Mouse (Mus musculus) left cerebral cortex, postnatal 14 days (tissue): ENCODE results near the gene Smarcc1. TPM values are rescaled to one million over a fixed set of nuclear protein-coding genes. Genes with fewer than 3 reads are reported as not detected.
"Not testable (repeated sequence)": the region's sequence is repeated elsewhere in the genome, so short reads cannot be mapped to it uniquely, and the experiment has no call there.

ENCODE experiments used
- DNase-seq, 2 experiments: peaks; one replicate each; pipeline ENCODE4 v3.0.0; 2021 to 2022; ENCODE audit warnings: low spot score in 2 of 2, mixed read lengths in 1 of 2
- intact Hi-C: fragments of 180-260 bp; cut with DNase I; formaldehyde crosslinking; loops from one replicate; pipeline ENCODE4 v1.15.1; 2025
- total RNA-seq, 2 experiments: library from RNA; stranded (reverse); gene quantifications; 2 replicates each; pipeline ENCODE4 v1.2.3; 2021

The Smarcc1 gene
- total RNA-seq, 2 experiments from 2014 or later: 67.8 to 68.7 TPM

GRCm38 (mm10) chr9:110124008-110124540 is 6.6 kb downstream of the Smarcc1 start:
- DNase-seq, intact Hi-C loops: not testable (repeated sequence)

- intact Hi-C loops: no loop called here
- no peak for DNase-seq
These were observed 13.5 kb downstream of the Smarcc1 start for GRCm38 (mm10) chr9:110130896-110131524.

GRCm38 (mm10) chr9:110131525-110132197 is 14.2 kb downstream of the Smarcc1 start:
- intact Hi-C loops: no loop called here
- DNase-seq: peak; percentile 99

GRCm38 (mm10) chr9:110132201-110132605 is 14.7 kb downstream of the Smarcc1 start:
- no peak for DNase-seq
- intact Hi-C loops: no loop called here

GRCm38 (mm10) chr9:110132921-110133320 is 15.4 kb downstream of the Smarcc1 start:
- DNase-seq: no peak
- intact Hi-C loops: no loop called here

- DNase-seq: no peak
- intact Hi-C loops: no loop called here
These were observed 16.7 kb downstream of the Smarcc1 start for GRCm38 (mm10) chr9:110134176-110134575.

- no peak for DNase-seq
- intact Hi-C loops: no loop called here
These were observed 21.6 kb downstream of the Smarcc1 start for GRCm38 (mm10) chr9:110139119-110139518.

- intact Hi-C loops: no loop called here
- no peak for DNase-seq
These were observed 24.6 kb downstream of the Smarcc1 start for GRCm38 (mm10) chr9:110142097-110142496.

GRCm38 (mm10) chr9:110148598-110148997 is 31.1 kb downstream of the Smarcc1 start:
- no peak for DNase-seq
- intact Hi-C loops: no loop called here

GRCm38 (mm10) chr9:110159036-110159435 is 41.5 kb downstream of the Smarcc1 start:
- intact Hi-C loops: no loop called here
- DNase-seq: peak; percentile 10 to 27

GRCm38 (mm10) chr9:110160486-110160885 is 43.0 kb downstream of the Smarcc1 start:
- intact Hi-C loops: not testable (repeated sequence)

GRCm38 (mm10) chr9:110162441-110162840 is 44.9 kb downstream of the Smarcc1 start:
- DNase-seq: no peak

More at GRCm38 (mm10) chr9:110160486-110160885, 43.0 kb downstream of the Smarcc1 start:
- not testable (repeated sequence) for DNase-seq

GRCm38 (mm10) chr9:110163071-110163470 is 45.6 kb downstream of the Smarcc1 start:
- intact Hi-C loops: no loop called here
- no peak for DNase-seq

More at GRCm38 (mm10) chr9:110162441-110162840, 44.9 kb downstream of the Smarcc1 start:
- intact Hi-C loops: no loop called here

- DNase-seq: peak; percentile 22 to 23
- intact Hi-C loops: loop anchor here (5.0 kb wide), 1 partner anchor 126 kb away; no protein-coding TSS in a partner anchor
These were observed 53.4 kb downstream of the Smarcc1 start for GRCm38 (mm10) chr9:110170858-110171257.

GRCm38 (mm10) chr9:110199870-110200269 is 82.4 kb downstream of the Smarcc1 start:
- no peak for DNase-seq
- intact Hi-C loops: no loop called here

- intact Hi-C loops: loop anchor here (5.0 kb wide), 2 partner anchors 42 to 82 kb away; no protein-coding TSS in a partner anchor
- DNase-seq: peak; percentile 69 to 87
These were observed 88.3 kb downstream of the Smarcc1 start for GRCm38 (mm10) chr9:110205526-110206404.

- DNase-seq: peak in 1 of 2 experiments; percentile 49
- intact Hi-C loops: loop anchor here (5.0 kb wide), 2 partner anchors 41 to 81 kb away; no protein-coding TSS in a partner anchor
These were observed 88.9 kb downstream of the Smarcc1 start for GRCm38 (mm10) chr9:110206437-110206836.

- DNase-seq: no peak
- intact Hi-C loops: loop anchor here (5.0 kb wide), 2 partner anchors 39 to 79 kb away; no protein-coding TSS in a partner anchor
These were observed 90.8 kb downstream of the Smarcc1 start for GRCm38 (mm10) chr9:110208265-110208664.

- DNase-seq: no peak
- intact Hi-C loops: loop anchor here (5.0 kb wide), 2 partner anchors 38 to 78 kb away; no protein-coding TSS in a partner anchor
These were observed 91.5 kb downstream of the Smarcc1 start for GRCm38 (mm10) chr9:110208967-110209366.
